Mouse (Mus musculus): Measurements from ENCODE around the gene Serinc5.

Gene Serinc5

GRCm38 (mm10) chr13:92751726-92752565 is 141.1 kb downstream of the Serinc5 start:
- no peak for DNase-seq

- DNase-seq, result no peak
These were observed 142.8 kb downstream of the Serinc5 start for GRCm38 (mm10) chr13:92753676-92754075.

DNA sequence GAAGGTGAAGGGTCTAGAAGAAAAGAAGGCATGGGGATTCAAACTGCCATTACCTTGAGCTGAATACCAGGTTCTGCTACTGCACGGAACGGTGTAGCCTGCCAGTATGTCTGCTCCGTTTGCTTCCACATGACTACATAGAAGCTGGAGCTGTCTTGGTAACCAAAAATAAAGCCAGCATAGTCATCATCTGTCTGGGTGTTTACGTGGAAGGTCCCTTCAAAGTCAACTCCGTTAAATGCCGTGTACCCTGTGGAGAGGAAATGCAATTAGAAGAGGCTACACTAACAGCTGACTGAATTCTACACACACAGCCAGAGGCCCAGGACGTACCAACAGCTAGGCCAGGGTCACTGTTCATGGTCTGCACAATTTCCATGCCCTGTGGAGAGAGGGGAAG is 144.1 kb downstream of the Serinc5 start:
- DNase-seq, result no peak

DNA sequence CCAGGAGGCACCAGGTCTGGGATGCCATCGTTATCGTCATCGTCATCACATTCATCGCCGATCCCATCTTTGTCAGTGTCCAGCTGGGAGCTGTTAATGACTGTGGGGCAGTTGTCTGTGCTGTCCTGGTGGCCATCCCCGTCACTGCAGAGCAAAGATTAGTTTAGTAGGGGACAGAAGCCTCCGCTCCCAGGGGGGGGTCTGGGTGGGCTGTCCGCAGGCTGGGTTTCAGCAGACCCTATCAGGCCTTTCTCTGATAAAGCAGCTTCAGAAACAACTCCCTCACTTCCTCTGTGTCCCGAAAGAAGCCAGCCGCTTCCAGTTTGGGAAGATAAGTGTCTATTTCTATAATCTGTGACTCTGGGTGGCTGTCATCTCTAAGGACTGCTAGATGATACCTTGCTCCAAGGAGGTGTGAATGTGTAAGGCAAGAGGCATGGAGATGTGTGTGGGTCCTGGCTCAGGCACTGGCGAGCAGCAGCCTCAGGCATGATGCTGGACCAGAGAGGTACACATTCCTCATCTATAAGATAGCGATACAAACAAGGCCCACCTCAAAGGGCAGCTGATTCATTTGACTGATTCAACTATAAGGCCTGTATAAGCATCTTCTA is 147.2 kb downstream of the Serinc5 start:
- no peak for DNase-seq

GRCm38 (mm10) chr13:92759096-92759495 is 148.2 kb downstream of the Serinc5 start:
- no peak for DNase-seq

GRCm38 (mm10) chr13:92760519-92760918 is 149.6 kb downstream of the Serinc5 start:
- DNase-seq, result no peak
